Mouse (Mus musculus) hindbrain, embryonic 16.5 days (tissue): ENCODE data around the gene Gm17324. TPM values are rescaled to one million over a fixed set of nuclear protein-coding genes. Genes with fewer than 3 reads are reported as not detected.

Experiments used
- ATAC-seq: fragments of 200-750 bp; cut with Nextera tagmentation; 2 replicates; pipeline ENCODE4 v1.8.0; 2017; ENCODE audit warnings: moderate TSS enrichment, moderate library complexity
- H3K27ac ChIP-seq: fragments of 300-500 bp; sonication (generic); 2 replicates; pipeline ENCODE4 v1.5.1; 2014; ENCODE audit warnings: low read depth, mild to moderate bottlenecking, control low read depth, low read length, moderate library complexity
- H3K27me3 ChIP-seq: fragments of 300-500 bp; sonication (generic); replicated peaks from 2 replicates; pipeline ENCODE4 v1.6.1; 2014; ENCODE audit warnings: low read length; ENCODE audit not compliant: control insufficient read depth, insufficient read depth
- H3K36me3 ChIP-seq: fragments of 300-500 bp; sonication (generic); 2 replicates; pipeline ENCODE4 v1.6.1; 2014; ENCODE audit warnings: mild to moderate bottlenecking, low read length, moderate library complexity, mixed read lengths; ENCODE audit not compliant: control insufficient read depth, insufficient read depth
- H3K4me1 ChIP-seq: fragments of 300-500 bp; sonication (generic); 2 replicates; pipeline ENCODE4 v1.6.1; 2014; ENCODE audit warnings: low read depth, low read length; ENCODE audit not compliant: control insufficient read depth, insufficient read depth
- H3K4me2 ChIP-seq: fragments of 300-500 bp; sonication (generic); 2 replicates; pipeline ENCODE4 v1.6.1; 2014; ENCODE audit warnings: mild to moderate bottlenecking, low read length, control low read depth, moderate library complexity
- H3K4me3 ChIP-seq: fragments of 300-500 bp; sonication (generic); 2 replicates; pipeline ENCODE4 v1.5.1; 2014; ENCODE audit warnings: mild to moderate bottlenecking, low read length, control low read depth, moderate library complexity
- H3K9ac ChIP-seq: fragments of 300-500 bp; sonication (generic); 2 replicates; pipeline ENCODE4 v1.6.1; 2014; ENCODE audit warnings: low read depth, mild to moderate bottlenecking, control low read depth, low read length, moderate library complexity
- H3K9me3 ChIP-seq: fragments of 300-500 bp; sonication (generic); 2 replicates; pipeline ENCODE4 v1.6.1; 2014; ENCODE audit warnings: mild to moderate bottlenecking, low read length, moderate library complexity; ENCODE audit not compliant: control insufficient read depth
- WGBS: fragments of 180-500 bp; shearing (Covaris S2); extraction: QIAGEN DNeasy Blood & Tissue Kit; methylation state at CpG from one replicate; pipeline ENCODE4 v1.1.7; 2014; 5-methylcytosine and 5-hydroxymethylcytosine counted together
- microRNA-seq: library from miRNA; unstranded; fragments of <30 nt; microRNA quantifications from one replicate; pipeline ENCODE4, GENCODE M21; 2017
- polyA plus RNA-seq: library from polyadenylated mRNA; unstranded; fragments of >200 nt; fragmentation: Nextera tagmentation; extraction: Ambion mirVana; gene quantifications from 2 replicates; pipeline ENCODE4 v1.2.1, GENCODE M21; 2015

Gm17324 gene
- polyA plus RNA-seq, 1 experiment from 2014 or later = 1.8 TPM

DNA sequence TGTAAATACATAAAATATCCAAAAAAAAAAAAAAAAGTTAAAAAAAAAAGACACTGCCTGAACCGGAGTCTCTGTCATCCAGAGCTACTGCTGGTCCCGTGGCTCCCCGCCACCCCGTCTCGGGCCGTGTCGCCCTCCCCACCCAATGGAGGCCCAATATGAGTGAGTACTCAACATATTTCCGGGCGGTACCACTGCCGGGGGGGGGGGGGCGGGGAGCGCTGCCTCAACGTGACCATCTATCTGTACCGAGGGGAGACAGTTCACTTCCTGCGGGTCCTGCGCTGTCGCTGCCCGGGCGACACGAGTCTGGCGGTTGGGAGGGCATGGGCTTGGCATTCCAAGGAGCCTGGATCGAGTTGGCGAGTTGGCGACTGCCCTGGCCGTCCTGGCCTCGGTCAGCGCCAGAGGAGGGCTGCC lies 21.2 kb downstream of the Gm17324 start:
- no peaks in the 10 kb centered on the region for H3K9me3 ChIP-seq
- H3K4me2 ChIP-seq = peak overlapping the region; percentile 64
- H3K36me3 ChIP-seq = no peaks in the 10 kb centered on the region
- peak; percentile 61; the same call in 1 of the 2 replicates for ATAC-seq
- H3K27me3 ChIP-seq = no peaks in the 10 kb centered on the region
- H3K27ac ChIP-seq = no peak overlapping the region
- peak overlapping the region; percentile 56 for H3K9ac ChIP-seq
- peak overlapping the region; percentile 43 for H3K4me3 ChIP-seq
- WGBS = 32% methylated on average over 24 of the region's 27 CpGs
- no peaks in the 10 kb centered on the region for H3K4me1 ChIP-seq

DNA sequence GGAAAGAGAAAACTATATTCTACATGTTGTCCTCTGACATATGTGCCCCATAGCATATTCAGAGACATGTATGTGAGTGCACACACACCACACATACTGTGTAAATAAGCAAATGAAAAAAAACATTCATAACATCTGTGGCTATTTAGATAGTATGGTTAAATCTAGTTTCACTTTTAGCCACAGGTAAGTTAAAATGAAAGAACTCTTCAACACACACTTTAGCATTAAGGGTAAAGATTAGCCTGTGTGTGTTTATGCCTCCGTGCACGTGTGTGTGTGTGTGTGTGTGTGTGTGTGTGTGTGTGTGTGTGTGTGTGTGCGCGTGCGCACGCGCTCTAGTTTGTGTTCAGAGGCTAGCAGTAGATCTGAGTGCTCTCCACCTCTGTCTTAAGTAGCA lies 47.0 kb downstream of the Gm17324 start:
- Histone ChIP-seq H3K4me1 (no peaks in the 10 kb centered on the region), H3K9ac (no peak overlapping the region), H3K9me3 (no peaks in the 10 kb centered on the region), H3K4me3 (no peak overlapping the region), H3K4me2 (no peak overlapping the region), H3K27me3 (peaks cover 4% of the 10 kb centered on the region), H3K36me3 (no peaks in the 10 kb centered on the region), H3K27ac (no peak overlapping the region)
- 95% methylated on average over 7 of the region's 7 CpGs for WGBS
- ATAC-seq = no peak

DNA sequence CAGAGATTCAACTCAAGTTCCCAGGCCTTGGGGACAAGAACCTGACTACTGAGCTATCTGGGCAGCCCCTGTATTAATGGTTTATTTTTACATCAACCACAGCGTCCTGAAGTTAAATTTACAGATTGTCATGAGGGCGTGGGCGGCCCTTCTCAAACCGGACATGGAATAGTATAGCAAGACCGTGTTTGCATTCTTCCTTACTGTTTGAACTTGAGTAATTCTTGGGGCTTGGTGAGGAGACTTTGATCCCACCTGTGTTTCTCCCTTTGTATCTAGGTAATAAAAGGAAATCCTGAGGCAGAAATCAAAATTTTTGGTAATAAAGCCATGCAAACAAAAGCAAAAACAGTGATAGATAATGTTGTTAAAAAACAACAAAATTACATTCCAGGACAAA lies 48.0 kb downstream of the Gm17324 start:
- H3K27me3 ChIP-seq = peaks cover 13% of the 10 kb centered on the region
- 92% methylated on average over 5 of the region's 5 CpGs for WGBS
- H3K4me2 ChIP-seq = no peak overlapping the region
- no peaks in the 10 kb centered on the region for H3K36me3 ChIP-seq
- H3K9me3 ChIP-seq = no peaks in the 10 kb centered on the region
- no peak overlapping the region for H3K9ac ChIP-seq
- no peak overlapping the region for H3K27ac ChIP-seq
- no peak for ATAC-seq
- no peak overlapping the region for H3K4me3 ChIP-seq
- peaks cover 6% of the 10 kb centered on the region for H3K4me1 ChIP-seq

Small RNAs within 50 kb of the gene (microRNA-seq; reads per million reads assigned to microRNA genes)
- gene Gm26377 = not detected

Other genes starting within 250 kb of the Gm17324 start
- gene Gsta1, start 218.1 kb downstream of the Gm17324 start, polyA plus RNA-seq = not detected in 2 replicates
- gene Gm3776, start 191.7 kb downstream of the Gm17324 start, polyA plus RNA-seq = not detected in 2 replicates
- not detected in 2 replicates for gene Gm10639, start 158.9 kb downstream of the Gm17324 start, polyA plus RNA-seq
- not detected in 2 replicates for gene Omt2a, start 134.0 kb downstream of the Gm17324 start, polyA plus RNA-seq
- not detected in 2 replicates for gene Omt2b, start 121.2 kb downstream of the Gm17324 start, polyA plus RNA-seq
- gene Gsta2, start 93.0 kb downstream of the Gm17324 start, polyA plus RNA-seq = not detected in 2 replicates
- gene Dppa5a, start 80.6 kb downstream of the Gm17324 start, polyA plus RNA-seq = 4.5 and 6.4 TPM in 2 replicates
- gene Ooep, start 70.1 kb downstream of the Gm17324 start, polyA plus RNA-seq = 4.8 TPM in 2 replicates
- gene Ddx43, start 53.0 kb downstream of the Gm17324 start, polyA plus RNA-seq = 0.29 and 0.44 TPM in 2 replicates
- gene Cgas, start 5.5 kb downstream of the Gm17324 start, polyA plus RNA-seq = 0.54 and 0.79 TPM in 2 replicates
- gene Mto1, start 578 bp downstream of the Gm17324 start, polyA plus RNA-seq = 27.9 and 30.0 TPM in 2 replicates
- 2,954 and 2,983 TPM in 2 replicates for gene Eef1a1, start 40.4 kb upstream of the Gm17324 start, polyA plus RNA-seq
- 15.6 and 15.8 TPM in 2 replicates for gene Slc17a5, start 139.3 kb upstream of the Gm17324 start, polyA plus RNA-seq
- gene Cd109, start 166.8 kb upstream of the Gm17324 start, polyA plus RNA-seq = 0.95 and 2.0 TPM in 2 replicates